In genomic region chr7:139377381-139377780, GRCm38 (mm10) we compare ENCODE assay signal across 27 mouse cellular contexts. TPM values are rescaled to one million over a fixed set of nuclear protein-coding genes. Genes with fewer than 3 reads are reported as not detected.
DNase-seq lines count a peak whose midpoint lies in the region; ATAC-seq and TF ChIP-seq lines count a peak whose summit lies in the region.
"Had no signal": no experiment of that assay in that cellular context is flagged by ENCODE, and none has a peak within 500 bp of the region (broad histone marks: within the 10 kb centered on the region; RNA-seq: fewer than 3 reads in every experiment).

No protein-coding gene starts in this region.

- no peak for ATAC-seq in heart, embryonic 11.5 days (replicated peaks; ENCODE audit: insufficient number of reproducible peaks, low FRiP score, low TSS enrichment)
- ATAC-seq in stomach, embryonic 14.5 days (ENCODE audit: insufficient number of reproducible peaks, insufficient read depth, low FRiP score, low read depth), result 0 out of 2 replicates have a peak, but pooled peaks have one; percentile 18
- no peak for ATAC-seq in stomach, postnatal 0 days (ENCODE audit: low FRiP score, low TSS enrichment)
- peak; percentile 58 for ATAC-seq in neutrophil, adult 5-6 weeks (ENCODE audit: extremely low read depth, insufficient number of reproducible peaks, low FRiP score, poor library complexity, severe bottlenecking)
- ATAC-seq: activated CD4-positive, CD25-positive, alpha-beta regulatory T cell, adult 4 months; forebrain, postnatal 0 days; hindbrain, postnatal 0 days; intestine, embryonic 16.5 days had no signal

- H3K27me3 ChIP-seq in heart, embryonic 10.5 days (ENCODE audit: insufficient read depth, poor library complexity, severe bottlenecking), result no peaks in the 10 kb centered on the region
- H3K27me3 ChIP-seq in heart, embryonic 11.5 days (ENCODE audit: control insufficient read depth, insufficient read depth, low read length), result no peaks in the 10 kb centered on the region
- H3K27me3 ChIP-seq in stomach, embryonic 14.5 days (ENCODE audit: control insufficient read depth, insufficient read depth, low read length), result no peaks in the 10 kb centered on the region
- no peaks in the 10 kb centered on the region for H3K27me3 ChIP-seq in stomach, postnatal 0 days (ENCODE audit: control insufficient read depth, insufficient read depth, low read length)
- H3K27me3 ChIP-seq: embryonic facial prominence, embryonic 12.5 days; heart, embryonic 12.5 days; limb, embryonic 12.5 days; midbrain, embryonic 12.5 days; stomach, embryonic 15.5 days had no signal

- peaks cover 17% of the 10 kb centered on the region for H3K4me1 ChIP-seq in heart, embryonic 10.5 days
- H3K4me1 ChIP-seq in heart, embryonic 11.5 days (ENCODE audit: control insufficient read depth, insufficient read depth, low read length), result peaks cover 9% of the 10 kb centered on the region; the same call in 1 of the 2 replicates
- H3K4me1 ChIP-seq in stomach, embryonic 14.5 days (ENCODE audit: control insufficient read depth, insufficient read depth, low read length), result no peaks in the 10 kb centered on the region
- no peaks in the 10 kb centered on the region for H3K4me1 ChIP-seq in stomach, postnatal 0 days (replicated peaks; ENCODE audit: control insufficient read depth, insufficient read depth)
- H3K4me1 ChIP-seq: embryonic facial prominence, embryonic 12.5 days; limb, embryonic 12.5 days; midbrain, embryonic 12.5 days; stomach, embryonic 15.5 days had no signal

- H3K9me3 ChIP-seq in heart, embryonic 10.5 days, result no peaks in the 10 kb centered on the region
- H3K9me3 ChIP-seq in heart, embryonic 11.5 days (replicated peaks; ENCODE audit: control insufficient read depth, low read length), result no peaks in the 10 kb centered on the region
- H3K9me3 ChIP-seq in stomach, embryonic 14.5 days (ENCODE audit: control insufficient read depth, low read depth, low read length), result no peaks in the 10 kb centered on the region
- no peaks in the 10 kb centered on the region for H3K9me3 ChIP-seq in stomach, postnatal 0 days (ENCODE audit: control insufficient read depth, low read length)
- H3K9me3 ChIP-seq: embryonic facial prominence, embryonic 12.5 days; heart, embryonic 12.5 days; limb, embryonic 12.5 days; midbrain, embryonic 12.5 days; stomach, embryonic 15.5 days had no signal

- TF ChIP-seq EP300 in stomach, postnatal 0 days (optimal IDR thresholded peaks at IDR 0.05), result no peak

- WGBS in heart, embryonic 10.5 days, result 69% methylated on average over 7 of the region's 7 CpGs
- WGBS in heart, embryonic 11.5 days (ENCODE audit: insufficient replicate concordance), result 57% methylated on average over 7 of the region's 7 CpGs
- WGBS in stomach, embryonic 14.5 days, result 78% methylated on average over 7 of the region's 7 CpGs
- 73% methylated on average over 7 of the region's 7 CpGs for WGBS in stomach, postnatal 0 days
- 13% methylated on average over 7 of the region's 7 CpGs for WGBS in macrophage (ENCODE audit: missing documents)

- H3K4me2 ChIP-seq in heart, embryonic 11.5 days, result no peak overlapping the region
- no peak overlapping the region for H3K4me2 ChIP-seq in stomach, embryonic 14.5 days (replicated peaks; ENCODE audit: low read depth, low read length)
- no peak overlapping the region for H3K4me2 ChIP-seq in stomach, postnatal 0 days (replicated peaks; ENCODE audit: low read depth)
- H3K4me2 ChIP-seq: embryonic facial prominence, embryonic 12.5 days; heart, embryonic 12.5 days; limb, embryonic 12.5 days; midbrain, embryonic 12.5 days; stomach, embryonic 15.5 days had no signal

- no peak overlapping the region for H3K4me3 ChIP-seq in heart, embryonic 10.5 days
- no peak overlapping the region for H3K4me3 ChIP-seq in heart, embryonic 11.5 days (ENCODE audit: low read depth, low read length)
- no peak overlapping the region for H3K4me3 ChIP-seq in stomach, embryonic 14.5 days (ENCODE audit: low read depth, low read length)
- H3K4me3 ChIP-seq in stomach, postnatal 0 days (ENCODE audit: low read depth, low read length), result no peak overlapping the region
- H3K4me3 ChIP-seq in macrophage (ENCODE audit: inconsistent target), result no peak overlapping the region
- H3K4me3 ChIP-seq: embryonic facial prominence, embryonic 12.5 days; heart, embryonic 12.5 days; limb, embryonic 12.5 days; midbrain, embryonic 12.5 days; stomach, embryonic 15.5 days had no signal

- no peaks in the 10 kb centered on the region for H3K36me3 ChIP-seq in heart, embryonic 10.5 days
- no peaks in the 10 kb centered on the region for H3K36me3 ChIP-seq in heart, embryonic 11.5 days (ENCODE audit: control insufficient read depth, insufficient read depth, low read length)
- H3K36me3 ChIP-seq in stomach, embryonic 14.5 days (ENCODE audit: control insufficient read depth, insufficient read depth, low read length), result no peaks in the 10 kb centered on the region
- H3K36me3 ChIP-seq in stomach, postnatal 0 days (ENCODE audit: control insufficient read depth, insufficient read depth, low read length), result no peaks in the 10 kb centered on the region
- no peaks in the 10 kb centered on the region for H3K36me3 ChIP-seq in macrophage (ENCODE audit: inconsistent target)
- H3K36me3 ChIP-seq: embryonic facial prominence, embryonic 12.5 days; heart, embryonic 12.5 days; limb, embryonic 12.5 days; midbrain, embryonic 12.5 days; stomach, embryonic 15.5 days had no signal

- 0 out of 2 replicates have a peak overlapping the region, but pooled peaks have one; percentile 2 for H3K27ac ChIP-seq in heart, embryonic 10.5 days
- H3K27ac ChIP-seq in heart, embryonic 11.5 days (ENCODE audit: low read depth, low read length), result no peak overlapping the region
- no peak overlapping the region for H3K27ac ChIP-seq in stomach, embryonic 14.5 days (ENCODE audit: low read length)
- no peak overlapping the region for H3K27ac ChIP-seq in stomach, postnatal 0 days (replicated peaks)
- peak overlapping the region; percentile 34 for H3K27ac ChIP-seq in macrophage
- H3K27ac ChIP-seq: embryonic facial prominence, embryonic 12.5 days; hindbrain, postnatal 0 days; limb, embryonic 12.5 days; liver, embryonic 14.5 days; midbrain, embryonic 12.5 days; stomach, embryonic 15.5 days had no signal

- DNase-seq in heart, embryonic 10.5 days (ENCODE audit: low spot score), result no peak
- no peak for DNase-seq in stomach, postnatal 0 days (ENCODE audit: low spot score)
- no peak for DNase-seq in spleen, postnatal 10 days (ENCODE audit: low spot score in 2 of 2)
- DNase-seq in layer of hippocampus, postnatal 10 days (ENCODE audit: low spot score in 2 of 2), result no peak
- DNase-seq: adrenal gland, postnatal 25 days; cerebellum, adult 11 months; cerebellum, postnatal 10 days; forebrain, postnatal 0 days; gastrocnemius, postnatal 36 days; heart, postnatal 10 days; kidney, adult 9 months; kidney, postnatal 14 days; right cerebral cortex, postnatal 25 days; thymus, adult 18-20 months had no signal

- no peak overlapping the region for H3K9ac ChIP-seq in heart, embryonic 11.5 days (ENCODE audit: low read depth, low read length)
- H3K9ac ChIP-seq in stomach, embryonic 14.5 days (replicated peaks; ENCODE audit: low read depth, low read length), result no peak overlapping the region
- no peak overlapping the region for H3K9ac ChIP-seq in stomach, postnatal 0 days (ENCODE audit: low read length)
- H3K9ac ChIP-seq: embryonic facial prominence, embryonic 12.5 days; forebrain, postnatal 0 days; heart, embryonic 12.5 days; limb, embryonic 12.5 days; liver, embryonic 14.5 days; midbrain, embryonic 12.5 days; stomach, embryonic 15.5 days had no signal

- H3K79me2 ChIP-seq in macrophage (ENCODE audit: inconsistent target), result no peaks in the 10 kb centered on the region

- TF ChIP-seq CTCF in stomach, postnatal 0 days (IDR thresholded peaks at IDR 0.05; ENCODE audit: low read depth), result no peak

RNA-seq across cellular contexts. Expression of gene Inpp5a, which starts 11.5 kb away (rescaled TPM):
- 46.9 and 60.9 TPM in 2 replicates for polyA plus RNA-seq in heart, embryonic 10.5 days (2016; fragmentation: Nextera tagmentation; extraction: Ambion mirVana)
- 69.8 and 74.4 TPM in 2 replicates for polyA plus RNA-seq in heart, embryonic 11.5 days (2014; fragmentation: Nextera tagmentation; extraction: Ambion mirVana)
- polyA plus RNA-seq in stomach, embryonic 14.5 days (2014; fragmentation: Nextera tagmentation; extraction: Ambion mirVana), result 46.2 and 51.9 TPM in 2 replicates
- polyA plus RNA-seq in stomach, postnatal 0 days (2015; fragmentation: Nextera tagmentation; extraction: Ambion mirVana), result 25.4 and 27.6 TPM in 2 replicates
- 10 to 100 TPM; 15.3 to 61.2 (median 26.2) TPM for total RNA-seq in macrophage (2018; cell fraction: chromatin; rRNA removed)
- 10 to 100 TPM in 14 of 26 experiments, 1 to 10 TPM in 12; 6.9 to 17.2 (median 12.1) TPM for total RNA-seq in macrophage (2018; cell fraction: cytosol; rRNA removed)
- 10 to 100 TPM in 24 of 26 experiments, 1 to 10 TPM in 2; 9.0 to 41.2 (median 20.1) TPM for total RNA-seq in macrophage (2018; cell fraction: nucleus; rRNA removed)
- polyA plus RNA-seq in macrophage (2018), result 9.4 to 13.1 TPM (median 11.2 TPM) in 3 replicates
- total RNA-seq in neutrophil, adult 5-6 weeks (2017), result 38.1 and 41.7 TPM in 2 replicates
- total RNA-seq in layer of hippocampus, postnatal 10 days (2021), result 10 to 100 TPM; 41.2 to 43.2 TPM

Comparison
In these comparisons a context has a peak if more than half of its experiments do, and no peak if none do; other contexts are left out.
1. H3K27ac ChIP-seq: peak in heart, embryonic 10.5 days (single experiment) and macrophage (single experiment); none in heart, embryonic 11.5 days (single experiment), stomach, embryonic 14.5 days (single experiment) and stomach, postnatal 0 days (single experiment).
2. ATAC-seq: peak in stomach, embryonic 14.5 days (single experiment) and neutrophil, adult 5-6 weeks (single experiment); none in heart, embryonic 11.5 days (single experiment) and stomach, postnatal 0 days (single experiment).